Comparison of ENCODE assay signal across 8 mouse cellular contexts in genomic region chr19:8942276-8942964, GRCm38 (mm10). TPM values are rescaled to one million over a fixed set of nuclear protein-coding genes. Genes with fewer than 3 reads are reported as not detected.
A peak's percentile ranks its signal among the peaks of the same experiment; 100 is the strongest.
DNase-seq lines count a peak whose midpoint lies in the region; ATAC-seq and TF ChIP-seq lines count a peak whose summit lies in the region.

No protein-coding gene starts in this region.

- DNase-seq in layer of hippocampus, adult 2 months (ENCODE audit: low spot score in 2 of 2), result peak in 1 of 2 experiments; percentile 46
- no peak for DNase-seq in layer of hippocampus, postnatal 36 days
- DNase-seq in NIH3T3 (ENCODE audit: low read depth), result peak; percentile 70
- no peak for DNase-seq in forebrain, embryonic 14.5 days (ENCODE audit: low spot score)
- peak; percentile 36 for DNase-seq in lung, postnatal 25 days (ENCODE audit: low spot score)
- peak; percentile 71 for DNase-seq in stomach, postnatal 0 days (ENCODE audit: low spot score)
- no peak for DNase-seq in spleen, postnatal 10 days (ENCODE audit: low spot score in 2 of 2)

- peak; percentile 35 for ATAC-seq in forebrain, embryonic 14.5 days
- peak; percentile 50 for ATAC-seq in kidney, embryonic 16.5 days (ENCODE audit: low FRiP score, low TSS enrichment)
- ATAC-seq in stomach, postnatal 0 days (ENCODE audit: low FRiP score, low TSS enrichment), result peak; percentile 61

- no peaks in the 10 kb centered on the region for H3K9me3 ChIP-seq in forebrain, embryonic 14.5 days (replicated peaks; ENCODE audit: control insufficient read depth, low read length)
- H3K9me3 ChIP-seq in kidney, embryonic 16.5 days (ENCODE audit: low read length), result no peaks in the 10 kb centered on the region
- H3K9me3 ChIP-seq in stomach, postnatal 0 days (ENCODE audit: control insufficient read depth, low read length), result no peaks in the 10 kb centered on the region

- H3K36me3 ChIP-seq in forebrain, embryonic 14.5 days (ENCODE audit: control insufficient read depth, insufficient read depth, low read length), result peaks cover 34% of the 10 kb centered on the region
- H3K36me3 ChIP-seq in kidney, embryonic 16.5 days (ENCODE audit: insufficient read depth, low read length), result peaks cover 41% of the 10 kb centered on the region
- H3K36me3 ChIP-seq in stomach, postnatal 0 days (ENCODE audit: control insufficient read depth, insufficient read depth, low read length), result peaks cover 24% of the 10 kb centered on the region

- H3K27ac ChIP-seq in layer of hippocampus, adult 2 months, result peak overlapping the region; percentile 97
- H3K27ac ChIP-seq in forebrain, embryonic 14.5 days (ENCODE audit: low read depth, low read length), result peak overlapping the region; percentile 95
- peak overlapping the region; percentile 100 for H3K27ac ChIP-seq in kidney, embryonic 16.5 days (ENCODE audit: low read length)
- peak overlapping the region; percentile 99 for H3K27ac ChIP-seq in stomach, postnatal 0 days (replicated peaks)

- TF ChIP-seq CTCF in layer of hippocampus, adult 2 months (conservative IDR thresholded peaks at IDR 0.05), result no peak
- TF ChIP-seq CTCF in stomach, postnatal 0 days (IDR thresholded peaks at IDR 0.05; ENCODE audit: low read depth), result no peak

- peaks cover 25% of the 10 kb centered on the region for H3K4me1 ChIP-seq in forebrain, embryonic 14.5 days (ENCODE audit: control insufficient read depth, insufficient read depth, low read length)
- H3K4me1 ChIP-seq in kidney, embryonic 16.5 days (ENCODE audit: insufficient read depth, low read length), result peaks cover 34% of the 10 kb centered on the region
- 0 out of 2 replicates have a peak, but pooled peaks cover 2% of the 10 kb centered on the region for H3K4me1 ChIP-seq in stomach, postnatal 0 days (replicated peaks; ENCODE audit: control insufficient read depth, insufficient read depth)

- peak overlapping the region; percentile 99 for H3K9ac ChIP-seq in forebrain, embryonic 14.5 days (ENCODE audit: low read length)
- H3K9ac ChIP-seq in kidney, embryonic 16.5 days (replicated peaks; ENCODE audit: low read length), result peak overlapping the region; percentile 99
- peak overlapping the region; percentile 98 for H3K9ac ChIP-seq in stomach, postnatal 0 days (ENCODE audit: low read length)

- WGBS in forebrain, embryonic 14.5 days, result 0% methylated on average over 46 of the region's 46 CpGs
- WGBS in kidney, embryonic 16.5 days, result 0% methylated on average over 45 of the region's 46 CpGs
- under 1% methylated on average over 41 of the region's 46 CpGs for WGBS in stomach, postnatal 0 days

- H3K27me3 ChIP-seq in forebrain, embryonic 14.5 days (replicated peaks; ENCODE audit: control insufficient read depth, insufficient read depth, low read length), result no peaks in the 10 kb centered on the region
- H3K27me3 ChIP-seq in kidney, embryonic 16.5 days (ENCODE audit: insufficient read depth, low read length), result no peaks in the 10 kb centered on the region
- H3K27me3 ChIP-seq in stomach, postnatal 0 days (ENCODE audit: control insufficient read depth, insufficient read depth, low read length), result no peaks in the 10 kb centered on the region

- H3K4me2 ChIP-seq in forebrain, embryonic 14.5 days (ENCODE audit: low read length), result peak overlapping the region; percentile 68
- peak overlapping the region; percentile 69 for H3K4me2 ChIP-seq in kidney, embryonic 16.5 days (replicated peaks; ENCODE audit: low read depth, low read length)
- peak overlapping the region; percentile 71 for H3K4me2 ChIP-seq in stomach, postnatal 0 days (replicated peaks; ENCODE audit: low read depth)

- H3K4me3 ChIP-seq in layer of hippocampus, adult 2 months, result peak overlapping the region; percentile 89
- peak overlapping the region; percentile 99 for H3K4me3 ChIP-seq in forebrain, embryonic 14.5 days (ENCODE audit: low read depth, low read length)
- peak overlapping the region; percentile 98 for H3K4me3 ChIP-seq in kidney, embryonic 16.5 days (ENCODE audit: low read length)
- peak overlapping the region; percentile 91 for H3K4me3 ChIP-seq in stomach, postnatal 0 days (ENCODE audit: low read depth, low read length)

- TF ChIP-seq EP300 in stomach, postnatal 0 days (optimal IDR thresholded peaks at IDR 0.05), result no peak

RNA-seq across cellular contexts. Expression of gene Mta2, which starts 0.7 kb away (rescaled TPM):
- 10 to 100 TPM; 58.0 to 68.7 TPM for total RNA-seq in layer of hippocampus, adult 2 months (2021)
- total RNA-seq in layer of hippocampus, postnatal 36 days (2021), result 10 to 100 TPM; 54.7 to 60.7 TPM
- 57.1 and 57.4 TPM in 2 replicates for polyA plus RNA-seq in forebrain, embryonic 14.5 days (2014; fragmentation: Nextera tagmentation; extraction: Ambion mirVana)
- 179 and 180 TPM in 2 replicates for polyA plus RNA-seq in kidney, embryonic 16.5 days (2015; fragmentation: Nextera tagmentation; extraction: Ambion mirVana)
- 68.0 and 69.3 TPM in 2 replicates for polyA plus RNA-seq in stomach, postnatal 0 days (2015; fragmentation: Nextera tagmentation; extraction: Ambion mirVana)

RNA-seq across cellular contexts. Expression of gene Tut1, which starts 11.2 kb away (rescaled TPM):
- 10 to 100 TPM; 20.7 to 20.8 TPM for total RNA-seq in layer of hippocampus, adult 2 months (2021)
- total RNA-seq in layer of hippocampus, postnatal 36 days (2021), result 10 to 100 TPM; 19.6 to 19.7 TPM
- 24.2 and 26.4 TPM in 2 replicates for polyA plus RNA-seq in forebrain, embryonic 14.5 days (2014; fragmentation: Nextera tagmentation; extraction: Ambion mirVana)
- polyA plus RNA-seq in kidney, embryonic 16.5 days (2015; fragmentation: Nextera tagmentation; extraction: Ambion mirVana), result 36.0 and 38.3 TPM in 2 replicates
- polyA plus RNA-seq in stomach, postnatal 0 days (2015; fragmentation: Nextera tagmentation; extraction: Ambion mirVana), result 14.9 and 15.8 TPM in 2 replicates

RNA-seq across cellular contexts. Expression of gene Eml3, which starts 13.1 kb away (rescaled TPM):
- total RNA-seq in layer of hippocampus, adult 2 months (2021), result 10 to 100 TPM; 11.5 to 11.7 TPM
- total RNA-seq in layer of hippocampus, postnatal 36 days (2021), result 10 to 100 TPM; 10.9 to 11.8 TPM
- polyA plus RNA-seq in forebrain, embryonic 14.5 days (2014; fragmentation: Nextera tagmentation; extraction: Ambion mirVana), result 4.1 and 5.4 TPM in 2 replicates
- 33.2 and 34.1 TPM in 2 replicates for polyA plus RNA-seq in kidney, embryonic 16.5 days (2015; fragmentation: Nextera tagmentation; extraction: Ambion mirVana)
- 24.6 and 26.6 TPM in 2 replicates for polyA plus RNA-seq in stomach, postnatal 0 days (2015; fragmentation: Nextera tagmentation; extraction: Ambion mirVana)

RNA-seq across cellular contexts. Expression of gene Rom1, which starts 13.3 kb away (rescaled TPM):
- total RNA-seq in layer of hippocampus, adult 2 months (2021), result 1 to 10 TPM; 4.4 to 5.7 TPM
- total RNA-seq in layer of hippocampus, postnatal 36 days (2021), result 1 to 10 TPM; 4.0 TPM
- 0.93 and 0.99 TPM in 2 replicates for polyA plus RNA-seq in forebrain, embryonic 14.5 days (2014; fragmentation: Nextera tagmentation; extraction: Ambion mirVana)
- polyA plus RNA-seq in kidney, embryonic 16.5 days (2015; fragmentation: Nextera tagmentation; extraction: Ambion mirVana), result 4.3 and 4.5 TPM in 2 replicates
- polyA plus RNA-seq in stomach, postnatal 0 days (2015; fragmentation: Nextera tagmentation; extraction: Ambion mirVana), result 3.0 and 3.6 TPM in 2 replicates

RNA-seq across cellular contexts. Expression of gene B3gat3, which starts 22.2 kb away (rescaled TPM):
- total RNA-seq in layer of hippocampus, adult 2 months (2021), result 100 to 1,000 TPM; 167 to 191 TPM
- total RNA-seq in layer of hippocampus, postnatal 36 days (2021), result 100 to 1,000 TPM; 165 to 175 TPM
- polyA plus RNA-seq in forebrain, embryonic 14.5 days (2014; fragmentation: Nextera tagmentation; extraction: Ambion mirVana), result 53.3 and 67.0 TPM in 2 replicates
- 51.1 and 53.5 TPM in 2 replicates for polyA plus RNA-seq in kidney, embryonic 16.5 days (2015; fragmentation: Nextera tagmentation; extraction: Ambion mirVana)
- 24.7 and 26.1 TPM in 2 replicates for polyA plus RNA-seq in stomach, postnatal 0 days (2015; fragmentation: Nextera tagmentation; extraction: Ambion mirVana)

Comparison
In these comparisons a context has a peak if more than half of its experiments do, and no peak if none do; other contexts are left out.
1. DNase-seq: peak in NIH3T3 (single experiment), lung, postnatal 25 days (single experiment) and stomach, postnatal 0 days (single experiment); none in layer of hippocampus, postnatal 36 days (0 of 2), forebrain, embryonic 14.5 days (single experiment) and spleen, postnatal 10 days (0 of 2).
2. Peak in every context shown above with its lines, with median percentiles within 50 percentile points of each other: H3K27ac ChIP-seq, H3K4me3 ChIP-seq, ATAC-seq, H3K4me2 ChIP-seq and H3K9ac ChIP-seq.